Mouse (Mus musculus) intestine, postnatal 0 days (tissue): Measurements from ENCODE around the gene Ppm1d. TPM values are rescaled to one million over a fixed set of nuclear protein-coding genes. Genes with fewer than 3 reads are reported as not detected.

Source experiments
- ATAC-seq: fragments of 200-750 bp; cut with Nextera tagmentation; 2 replicates; pipeline ENCODE4 v1.8.0; 2017; ENCODE audit warnings: mild to moderate bottlenecking, moderate TSS enrichment, moderate library complexity
- H3K27ac ChIP-seq: fragments of 300-500 bp; sonication (generic); 2 replicates; pipeline ENCODE4 v1.5.1; 2014; ENCODE audit warnings: mild to moderate bottlenecking, low read depth, low read length, moderate library complexity
- H3K27me3 ChIP-seq: fragments of 300-500 bp; sonication (generic); replicated peaks from 2 replicates; pipeline ENCODE4 v1.6.1; 2014; ENCODE audit warnings: low read length, mixed read lengths; ENCODE audit not compliant: control insufficient read depth, insufficient read depth
- H3K36me3 ChIP-seq: fragments of 300-500 bp; sonication (generic); 2 replicates; pipeline ENCODE4 v1.6.1; 2014; ENCODE audit warnings: mild to moderate bottlenecking, moderate library complexity; ENCODE audit not compliant: control insufficient read depth, insufficient read depth
- H3K4me1 ChIP-seq: fragments of 300-500 bp; sonication (generic); replicated peaks from 2 replicates; pipeline ENCODE4 v1.6.1; 2014; ENCODE audit warnings: antibody characterized with exemption, low read length, mixed read lengths; ENCODE audit not compliant: control insufficient read depth, insufficient read depth
- H3K4me2 ChIP-seq: fragments of 300-500 bp; sonication (generic); replicated peaks from 2 replicates; pipeline ENCODE4 v1.6.1; 2014; ENCODE audit warnings: low read depth, mild to moderate bottlenecking, moderate library complexity
- H3K4me3 ChIP-seq: fragments of 300-500 bp; sonication (generic); 2 replicates; pipeline ENCODE4 v1.5.1; 2014; ENCODE audit warnings: low read depth, low read length
- H3K9ac ChIP-seq: fragments of 300-500 bp; sonication (generic); 2 replicates; pipeline ENCODE4 v1.6.1; 2014; ENCODE audit warnings: mild to moderate bottlenecking, low read depth, low read length
- H3K9me3 ChIP-seq: fragments of 300-500 bp; sonication (generic); 2 replicates; pipeline ENCODE4 v1.6.1; 2016; ENCODE audit warnings: mixed run types; ENCODE audit not compliant: control insufficient read depth
- CTCF ChIP-seq: sonication (generic); IDR thresholded peaks from 2 replicates; pipeline ENCODE4 v1.5.1; 2016; ENCODE audit warnings: low read depth, mild to moderate bottlenecking, control low read depth, antibody characterized with exemption, moderate library complexity
- WGBS: fragments of 180-500 bp; shearing (Covaris S2); extraction: QIAGEN DNeasy Blood & Tissue Kit; methylation state at CpG from one replicate; pipeline ENCODE4 v1.1.7; 2014; 5-methylcytosine and 5-hydroxymethylcytosine counted together
- polyA plus RNA-seq: library from polyadenylated mRNA; unstranded; fragments of >200 nt; fragmentation: Nextera tagmentation; extraction: Ambion mirVana; gene quantifications from 2 replicates; pipeline ENCODE4 v1.2.1, GENCODE M21; 2015

Gene Ppm1d
- polyA plus RNA-seq, 1 experiment from 2014 or later = 6.0 TPM

- no peaks in the 10 kb centered on the region for H3K36me3 ChIP-seq
- H3K9ac ChIP-seq = no peak overlapping the region
- H3K9me3 ChIP-seq = no peaks in the 10 kb centered on the region
- WGBS = 79% methylated on average over 2 of the region's 2 CpGs
- H3K27me3 ChIP-seq = no peaks in the 10 kb centered on the region
- H3K4me1 ChIP-seq = no peaks in the 10 kb centered on the region
- no peak overlapping the region for H3K4me2 ChIP-seq
- H3K27ac ChIP-seq = no peak overlapping the region
- ATAC-seq = no peak
- no peak overlapping the region for H3K4me3 ChIP-seq
- TF ChIP-seq CTCF = no peak
Observed at GRCm38 (mm10) chr11:85301836-85302235, 9.2 kb upstream of the Ppm1d start.

- WGBS = 24% methylated on average over 4 of the region's 4 CpGs
- H3K4me1 ChIP-seq = no peaks in the 10 kb centered on the region
- H3K9me3 ChIP-seq = no peaks in the 10 kb centered on the region
- H3K27ac ChIP-seq = no peak overlapping the region
- no peaks in the 10 kb centered on the region for H3K36me3 ChIP-seq
- H3K4me2 ChIP-seq = no peak overlapping the region
- ATAC-seq = no peak
- no peaks in the 10 kb centered on the region for H3K27me3 ChIP-seq
- H3K4me3 ChIP-seq = no peak overlapping the region
- H3K9ac ChIP-seq = no peak overlapping the region
- TF ChIP-seq CTCF = no peak
Observed at GRCm38 (mm10) chr11:85306577-85307260, 4.3 kb upstream of the Ppm1d start.

- Histone ChIP-seq H3K9me3 (no peaks in the 10 kb centered on the region), H3K27ac (no peak overlapping the region), H3K4me3 (no peak overlapping the region), H3K9ac (no peak overlapping the region), H3K36me3 (no peaks in the 10 kb centered on the region), H3K4me1 (no peaks in the 10 kb centered on the region), H3K27me3 (no peaks in the 10 kb centered on the region), H3K4me2 (no peak overlapping the region)
- no peak for ATAC-seq
- 81% methylated on average over 2 of the region's 2 CpGs for WGBS
- peak; percentile 27 for TF ChIP-seq CTCF
Observed at GRCm38 (mm10) chr11:85308799-85309198, 2.2 kb upstream of the Ppm1d start.

GRCm38 (mm10) chr11:85310407-85310712 is 684 bp upstream of the Ppm1d start:
- Histone ChIP-seq H3K27me3 (no peaks in the 10 kb centered on the region), H3K9me3 (no peaks in the 10 kb centered on the region), H3K9ac (peak overlapping the region; percentile 86), H3K4me2 (peak overlapping the region; percentile 87), H3K27ac (peak overlapping the region; percentile 86; the same call in 1 of the 2 replicates), H3K36me3 (no peaks in the 10 kb centered on the region), H3K4me1 (no peaks in the 10 kb centered on the region), H3K4me3 (peak overlapping the region; percentile 83)
- under 1% methylated on average over 15 of the region's 15 CpGs for WGBS
- ATAC-seq = no peak
- no peak for TF ChIP-seq CTCF

GRCm38 (mm10) chr11:85311645-85312490 is 824 bp downstream of the Ppm1d start:
- peak; percentile 19 for ATAC-seq
- under 1% methylated on average over 52 of the region's 56 CpGs for WGBS
- peak; percentile 72 for TF ChIP-seq CTCF
- Histone ChIP-seq H3K27me3 (no peaks in the 10 kb centered on the region), H3K4me1 (no peaks in the 10 kb centered on the region), H3K36me3 (no peaks in the 10 kb centered on the region), H3K4me3 (peak overlapping the region; percentile 83), H3K9me3 (no peaks in the 10 kb centered on the region), H3K9ac (peak overlapping the region; percentile 86), H3K27ac (peak overlapping the region; percentile 86), H3K4me2 (peak overlapping the region; percentile 87)

GRCm38 (mm10) chr11:85312818-85313217 is 1.8 kb downstream of the Ppm1d start:
- Histone ChIP-seq H3K36me3 (no peaks in the 10 kb centered on the region), H3K4me1 (no peaks in the 10 kb centered on the region), H3K27me3 (no peaks in the 10 kb centered on the region), H3K4me2 (peak overlapping the region; percentile 87), H3K9me3 (no peaks in the 10 kb centered on the region), H3K27ac (no peak overlapping the region), H3K9ac (no peak overlapping the region), H3K4me3 (peak overlapping the region; percentile 83)
- TF ChIP-seq CTCF = no peak
- ATAC-seq = no peak
- WGBS = 10% methylated on average over 2 of the region's 2 CpGs
